Mouse (Mus musculus): Measurements from ENCODE around the gene Klhl26. TPM values are rescaled to one million over a fixed set of nuclear protein-coding genes. Genes with fewer than 3 reads are reported as not detected.

Gene Klhl26
- polyA plus RNA-seq, 1 experiment from 2014 or later = 33.6 TPM

DNA sequence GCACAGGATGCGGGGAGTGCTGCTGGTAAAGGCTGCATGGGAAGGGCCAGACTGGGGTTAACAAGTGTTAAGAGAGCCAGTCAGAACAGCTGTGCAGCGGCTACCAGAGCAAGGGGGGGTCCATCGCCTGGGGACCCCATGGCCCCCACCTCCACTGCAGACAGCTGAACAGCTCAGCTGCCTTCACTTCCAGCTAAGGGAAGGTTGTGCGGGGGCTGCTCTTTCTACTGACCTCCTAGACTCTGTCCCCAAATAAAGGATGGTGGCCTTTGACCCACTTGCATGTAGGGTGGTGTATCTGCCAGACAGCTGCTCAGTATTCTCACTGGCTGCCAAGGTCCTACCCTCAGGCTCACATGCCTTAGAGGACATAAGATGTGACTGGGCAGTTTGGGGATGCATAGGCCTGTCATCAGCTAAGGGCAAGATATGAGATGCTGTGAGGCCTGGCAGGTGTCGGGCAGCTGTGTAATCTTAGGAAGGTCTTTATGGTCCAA lies 9.5 kb downstream of the Klhl26 start:
- Histone ChIP-seq H3K4me2 (no peak overlapping the region), H3K9ac (no peak overlapping the region), H3K27me3 (no peaks in the 10 kb centered on the region), H3K36me3 (no peaks in the 10 kb centered on the region), H3K9me3 (no peaks in the 10 kb centered on the region), H3K4me1 (replicated peaks) (peaks cover 23% of the 10 kb centered on the region), H3K4me3 (no peak overlapping the region), H3K27ac (replicated peaks) (no peak overlapping the region)
- no peak for ATAC-seq (ENCODE audit: low FRiP score, low read depth)
- WGBS = 78% methylated on average over 5 of the region's 5 CpGs

GRCm38 (mm10) chr8:70466771-70467170 lies 10.0 kb downstream of the Klhl26 start:
- 73% methylated on average over 11 of the region's 11 CpGs for WGBS

DNA sequence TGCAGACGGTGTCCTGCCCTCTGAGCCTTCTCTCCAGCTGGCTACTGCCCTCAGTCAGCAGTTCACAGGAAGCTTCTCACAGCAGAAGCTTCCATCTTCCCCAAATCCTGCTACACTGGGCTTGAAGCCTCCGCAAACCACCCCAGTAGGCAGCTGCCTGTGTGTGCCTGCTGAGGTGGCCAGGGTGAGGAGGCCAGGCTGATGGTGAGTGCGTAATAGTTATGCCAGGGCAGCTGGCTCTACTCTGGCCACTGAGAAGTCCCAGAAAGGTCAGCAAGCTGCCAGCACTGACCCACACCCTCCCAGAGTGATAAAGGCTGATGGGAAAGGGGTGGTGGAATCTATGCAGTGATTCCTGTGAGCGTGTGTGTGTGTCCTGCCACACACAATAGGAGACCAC lies 10.5 kb downstream of the Klhl26 start:
- WGBS = 90% methylated on average over 4 of the region's 4 CpGs
- no peak for ATAC-seq (ENCODE audit: low FRiP score, low read depth)
- Histone ChIP-seq H3K36me3 (no peaks in the 10 kb centered on the region), H3K9me3 (no peaks in the 10 kb centered on the region), H3K27ac (replicated peaks) (no peak overlapping the region), H3K4me2 (no peak overlapping the region), H3K9ac (no peak overlapping the region), H3K4me1 (replicated peaks) (peaks cover 23% of the 10 kb centered on the region), H3K27me3 (no peaks in the 10 kb centered on the region), H3K4me3 (no peak overlapping the region)

More at GRCm38 (mm10) chr8:70466771-70467170, 10.0 kb downstream of the Klhl26 start:
- Histone ChIP-seq H3K27me3 (no peaks in the 10 kb centered on the region), H3K9me3 (no peaks in the 10 kb centered on the region), H3K9ac (no peak overlapping the region), H3K36me3 (no peaks in the 10 kb centered on the region), H3K4me1 (replicated peaks) (peaks cover 23% of the 10 kb centered on the region), H3K27ac (replicated peaks) (no peak overlapping the region), H3K4me2 (no peak overlapping the region), H3K4me3 (no peak overlapping the region)
- ATAC-seq (ENCODE audit: low FRiP score, low read depth) = no peak

GRCm38 (mm10) chr8:70465701-70466100 lies 11.1 kb downstream of the Klhl26 start:
- H3K9ac ChIP-seq = no peak overlapping the region
- no peaks in the 10 kb centered on the region for H3K36me3 ChIP-seq
- no peak for ATAC-seq (ENCODE audit: low FRiP score, low read depth)
- H3K4me2 ChIP-seq = no peak overlapping the region
- H3K9me3 ChIP-seq = no peaks in the 10 kb centered on the region
- no peak overlapping the region for H3K4me3 ChIP-seq
- H3K4me1 ChIP-seq (replicated peaks) = peaks cover 23% of the 10 kb centered on the region
- H3K27me3 ChIP-seq = no peaks in the 10 kb centered on the region
- H3K27ac ChIP-seq (replicated peaks) = no peak overlapping the region
- 95% methylated on average over 4 of the region's 4 CpGs for WGBS

DNA sequence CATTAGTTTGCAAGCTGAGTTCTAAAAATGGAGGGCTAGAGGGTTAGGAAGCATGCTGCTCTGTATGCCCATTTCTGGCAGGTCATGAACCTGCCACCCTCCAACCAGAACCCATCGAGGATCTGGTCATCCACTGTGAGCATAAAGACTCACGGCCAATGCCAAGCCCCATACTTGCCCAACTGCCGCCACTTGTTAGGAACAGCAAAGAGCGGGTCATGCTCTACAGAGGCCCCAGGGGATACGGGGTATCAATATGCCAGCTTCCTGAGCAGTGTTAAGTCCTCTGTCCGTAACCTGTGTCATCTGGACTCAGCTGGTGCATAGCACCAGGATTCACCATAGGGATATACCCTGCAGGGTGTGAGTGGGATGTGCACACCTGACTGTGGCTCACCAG lies 12.6 kb downstream of the Klhl26 start:
- 88% methylated on average over 6 of the region's 6 CpGs for WGBS
- H3K27me3 ChIP-seq = no peaks in the 10 kb centered on the region
- ATAC-seq (ENCODE audit: low FRiP score, low read depth) = no peak
- no peak overlapping the region for H3K9ac ChIP-seq
- H3K9me3 ChIP-seq = no peaks in the 10 kb centered on the region
- no peak overlapping the region for H3K4me3 ChIP-seq
- no peak overlapping the region for H3K4me2 ChIP-seq
- H3K36me3 ChIP-seq = no peaks in the 10 kb centered on the region
- peaks cover 15% of the 10 kb centered on the region; the same call in 1 of the 2 replicates for H3K4me1 ChIP-seq (replicated peaks)
- no peak overlapping the region for H3K27ac ChIP-seq (replicated peaks)

- no peak for ATAC-seq (ENCODE audit: low FRiP score, low read depth)
- Histone ChIP-seq H3K4me2 (no peak overlapping the region), H3K36me3 (no peaks in the 10 kb centered on the region), H3K4me1 (replicated peaks) (0 out of 2 replicates have a peak, but pooled peaks cover 9% of the 10 kb centered on the region), H3K9me3 (no peaks in the 10 kb centered on the region), H3K27me3 (no peaks in the 10 kb centered on the region), H3K4me3 (no peak overlapping the region), H3K27ac (replicated peaks) (no peak overlapping the region), H3K9ac (no peak overlapping the region)
- 44% methylated on average over 4 of the region's 4 CpGs for WGBS
Measured at GRCm38 (mm10) chr8:70463306-70463705, 13.5 kb downstream of the Klhl26 start.

DNA sequence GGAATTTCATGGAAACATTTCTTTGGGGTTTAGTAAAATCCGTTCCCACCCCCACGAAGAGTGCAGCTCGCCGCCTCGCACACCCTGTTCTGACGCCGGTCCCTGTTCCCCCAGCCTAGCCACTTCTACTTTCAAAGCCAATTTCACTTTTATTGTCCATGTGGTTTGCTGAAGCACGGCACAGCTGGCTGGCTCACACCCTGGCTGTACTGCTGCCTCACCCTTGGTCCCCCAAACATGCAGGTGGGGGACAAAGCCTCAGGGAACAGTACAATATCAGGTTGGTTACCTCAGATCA lies 14.3 kb downstream of the Klhl26 start:
- 93% methylated on average over 8 of the region's 8 CpGs for WGBS
- no peak overlapping the region for H3K9ac ChIP-seq
- no peaks in the 10 kb centered on the region for H3K9me3 ChIP-seq
- no peak for ATAC-seq (ENCODE audit: low FRiP score, low read depth)
- H3K4me1 ChIP-seq (replicated peaks) = 0 out of 2 replicates have a peak, but pooled peaks cover 6% of the 10 kb centered on the region
- H3K27ac ChIP-seq (replicated peaks) = no peak overlapping the region
- no peak overlapping the region for H3K4me2 ChIP-seq
- H3K36me3 ChIP-seq = no peaks in the 10 kb centered on the region
- no peaks in the 10 kb centered on the region for H3K27me3 ChIP-seq
- no peak overlapping the region for H3K4me3 ChIP-seq

GRCm38 (mm10) chr8:70461765-70462515 lies 14.8 kb downstream of the Klhl26 start:
- Histone ChIP-seq H3K4me3 (no peak overlapping the region), H3K27me3 (no peaks in the 10 kb centered on the region), H3K9ac (no peak overlapping the region), H3K4me1 (replicated peaks) (0 out of 2 replicates have a peak, but pooled peaks cover 6% of the 10 kb centered on the region), H3K4me2 (no peak overlapping the region), H3K36me3 (no peaks in the 10 kb centered on the region), H3K27ac (replicated peaks) (no peak overlapping the region), H3K9me3 (no peaks in the 10 kb centered on the region)
- 87% methylated on average over 16 of the region's 16 CpGs for WGBS
- ATAC-seq (ENCODE audit: low FRiP score, low read depth) = no peak

GRCm38 (mm10) chr8:70460606-70461005 lies 16.2 kb downstream of the Klhl26 start:
- H3K4me2 ChIP-seq = no peak overlapping the region
- no peak overlapping the region for H3K9ac ChIP-seq
- H3K27me3 ChIP-seq = no peaks in the 10 kb centered on the region
- no peak for ATAC-seq (ENCODE audit: low FRiP score, low read depth)
- H3K4me3 ChIP-seq = no peak overlapping the region
- H3K36me3 ChIP-seq = no peaks in the 10 kb centered on the region
- WGBS = 75% methylated on average over 9 of the region's 9 CpGs
- no peaks in the 10 kb centered on the region for H3K9me3 ChIP-seq
- H3K27ac ChIP-seq (replicated peaks) = no peak overlapping the region
- 0 out of 2 replicates have a peak, but pooled peaks cover 6% of the 10 kb centered on the region for H3K4me1 ChIP-seq (replicated peaks)

DNA sequence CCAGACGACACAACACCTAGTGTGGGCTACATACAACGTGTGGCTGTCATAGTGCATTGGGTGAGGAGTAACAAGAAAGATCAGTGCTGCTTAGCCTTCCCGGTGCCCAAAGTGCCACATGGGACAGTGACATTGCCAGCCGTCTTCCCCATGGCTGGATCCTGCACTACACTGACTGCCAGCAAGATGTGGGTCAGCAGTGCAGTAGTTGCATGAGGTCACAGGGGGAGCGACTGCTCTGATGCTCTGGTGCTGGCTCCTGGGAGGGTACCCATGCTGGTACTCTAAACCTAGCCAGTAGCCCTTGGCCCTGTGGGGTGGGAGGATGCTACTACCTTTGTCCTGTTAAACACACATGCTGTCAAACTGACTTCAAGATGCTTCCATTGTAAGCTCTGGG lies 16.6 kb downstream of the Klhl26 start:
- no peak overlapping the region for H3K4me3 ChIP-seq
- ATAC-seq (ENCODE audit: low FRiP score, low read depth) = no peak
- H3K4me2 ChIP-seq = no peak overlapping the region
- H3K27me3 ChIP-seq = no peaks in the 10 kb centered on the region
- H3K9ac ChIP-seq = no peak overlapping the region
- no peaks in the 10 kb centered on the region for H3K9me3 ChIP-seq
- H3K36me3 ChIP-seq = no peaks in the 10 kb centered on the region
- 0 out of 2 replicates have a peak, but pooled peaks cover 6% of the 10 kb centered on the region for H3K4me1 ChIP-seq (replicated peaks)
- no peak overlapping the region for H3K27ac ChIP-seq (replicated peaks)
- 93% methylated on average over 5 of the region's 5 CpGs for WGBS

GRCm38 (mm10) chr8:70459636-70460035 lies 17.1 kb downstream of the Klhl26 start:
- H3K9ac ChIP-seq = no peak overlapping the region
- 92% methylated on average over 2 of the region's 2 CpGs for WGBS
- no peaks in the 10 kb centered on the region for H3K27me3 ChIP-seq
- H3K4me2 ChIP-seq = no peak overlapping the region
- no peak for ATAC-seq (ENCODE audit: low FRiP score, low read depth)
- H3K4me1 ChIP-seq (replicated peaks) = 0 out of 2 replicates have a peak, but pooled peaks cover 6% of the 10 kb centered on the region
- no peaks in the 10 kb centered on the region for H3K36me3 ChIP-seq
- H3K27ac ChIP-seq (replicated peaks) = no peak overlapping the region
- H3K9me3 ChIP-seq = no peaks in the 10 kb centered on the region
- H3K4me3 ChIP-seq = no peak overlapping the region

DNA sequence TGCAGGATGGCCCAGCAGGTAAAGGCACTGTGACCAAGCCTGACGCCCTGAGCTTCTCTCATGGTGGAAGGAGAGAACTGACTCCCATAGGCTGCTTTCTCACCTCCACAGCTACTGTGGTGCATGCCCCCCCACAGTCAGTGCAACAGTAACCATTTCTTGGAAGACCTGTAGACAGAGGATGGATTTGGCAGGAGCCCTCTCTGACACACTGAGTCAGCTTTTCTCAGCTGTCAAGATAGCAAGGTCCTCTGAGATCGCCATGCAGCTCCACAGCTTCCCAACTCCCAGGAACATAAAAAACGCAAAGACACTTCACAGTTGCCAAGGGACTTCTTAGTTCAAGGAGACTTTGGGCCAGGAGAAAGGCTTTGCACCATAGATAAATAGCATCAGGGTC lies 18.3 kb downstream of the Klhl26 start:
- Histone ChIP-seq H3K36me3 (no peaks in the 10 kb centered on the region), H3K9me3 (no peaks in the 10 kb centered on the region), H3K4me2 (no peak overlapping the region), H3K4me3 (no peak overlapping the region), H3K27ac (replicated peaks) (no peak overlapping the region), H3K9ac (no peak overlapping the region), H3K27me3 (no peaks in the 10 kb centered on the region), H3K4me1 (replicated peaks) (0 out of 2 replicates have a peak, but pooled peaks cover 3% of the 10 kb centered on the region)
- WGBS = 88% methylated on average over 3 of the region's 3 CpGs
- no peak for ATAC-seq (ENCODE audit: low FRiP score, low read depth)

DNA sequence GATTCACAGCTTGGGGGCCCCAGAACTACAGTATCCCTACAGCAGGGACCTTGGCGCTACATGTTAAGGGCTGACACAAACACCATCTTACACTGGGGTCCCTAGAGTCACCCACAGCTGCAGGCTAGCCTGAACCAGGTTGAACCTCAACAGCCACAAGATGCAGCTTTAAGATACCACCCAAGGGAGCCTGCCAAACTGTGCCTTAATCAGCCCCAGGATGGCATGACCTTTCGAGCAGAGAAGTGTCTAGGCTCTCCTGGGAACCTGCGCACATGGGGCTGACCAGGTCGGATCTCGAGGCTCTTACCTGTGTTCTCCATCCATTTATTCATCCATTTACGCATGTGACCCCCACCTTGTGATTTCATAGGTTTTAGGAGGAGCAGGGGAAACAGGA lies 18.9 kb downstream of the Klhl26 start:
- Histone ChIP-seq H3K9me3 (no peaks in the 10 kb centered on the region), H3K4me3 (no peak overlapping the region), H3K27me3 (no peaks in the 10 kb centered on the region), H3K27ac (replicated peaks) (no peak overlapping the region), H3K36me3 (no peaks in the 10 kb centered on the region), H3K9ac (no peak overlapping the region), H3K4me1 (replicated peaks) (no peaks in the 10 kb centered on the region), H3K4me2 (no peak overlapping the region)
- WGBS = 89% methylated on average over 6 of the region's 6 CpGs
- no peak for ATAC-seq (ENCODE audit: low FRiP score, low read depth)

Measured in hindbrain, embryonic 15.5 days (tissue).